Mouse (Mus musculus) ES-Bruce4 (cell line): ENCODE measurements around the gene Grik4.

Experiments used
- CTCF ChIP-seq: IDR thresholded peaks from one replicate; pipeline ENCODE4 v1.8.1; 2011; ENCODE audit warnings: low read depth, low read length
- EP300 ChIP-seq: IDR thresholded peaks from 2 replicates; pipeline ENCODE4 v1.6.1; 2011; ENCODE audit warnings: low read depth, low read length; ENCODE audit not compliant: insufficient read depth
- POLR2A ChIP-seq: IDR thresholded peaks from one replicate; pipeline ENCODE4 v1.8.1; 2011; ENCODE audit warnings: low read length; ENCODE audit not compliant: insufficient read depth

- TF ChIP-seq CTCF: no peak
- no peak for TF ChIP-seq POLR2A
- no peak for TF ChIP-seq EP300
These were observed 160.9 kb downstream of the Grik4 start for GRCm38 (mm10) chr9:42783248-42783903.
